Mouse (Mus musculus): ENCODE results near the gene Vkorc1. TPM values are rescaled to one million over a fixed set of nuclear protein-coding genes. Genes with fewer than 3 reads are reported as not detected.

The Vkorc1 gene
- polyA plus RNA-seq, 1 experiment: 13.6 TPM

GRCm38 (mm10) chr7:127923714-127924113 lies 28.3 kb upstream of the Vkorc1 start:
- TF ChIP-seq GATA1 (IDR thresholded peaks at IDR 0.05; ENCODE audit: low read length): no peak

- TF ChIP-seq GATA1 (IDR thresholded peaks at IDR 0.05; ENCODE audit: low read length): no peak
Measured at GRCm38 (mm10) chr7:127922451-127923275, 27.2 kb upstream of the Vkorc1 start.

- TF ChIP-seq GATA1 (IDR thresholded peaks at IDR 0.05; ENCODE audit: low read length): no peak
Measured at GRCm38 (mm10) chr7:127921516-127921915, 26.1 kb upstream of the Vkorc1 start.

GRCm38 (mm10) chr7:127919290-127919689 lies 23.9 kb upstream of the Vkorc1 start:
- no peak for TF ChIP-seq GATA1 (IDR thresholded peaks at IDR 0.05; ENCODE audit: low read length)

GRCm38 (mm10) chr7:127918203-127918602 lies 22.8 kb upstream of the Vkorc1 start:
- TF ChIP-seq GATA1 (IDR thresholded peaks at IDR 0.05; ENCODE audit: low read length): no peak

- TF ChIP-seq GATA1 (IDR thresholded peaks at IDR 0.05; ENCODE audit: low read length): no peak
Measured at GRCm38 (mm10) chr7:127915293-127915692, 19.9 kb upstream of the Vkorc1 start.

- no peak for TF ChIP-seq GATA1 (IDR thresholded peaks at IDR 0.05; ENCODE audit: low read length)
Measured at GRCm38 (mm10) chr7:127912938-127913337, 17.5 kb upstream of the Vkorc1 start.

GRCm38 (mm10) chr7:127912190-127912871 lies 16.9 kb upstream of the Vkorc1 start, which contains the start of gene Kat8:
Kat8 (plus strand) TSS chr7:127912516.
- no peak for TF ChIP-seq GATA1 (IDR thresholded peaks at IDR 0.05; ENCODE audit: low read length)

GRCm38 (mm10) chr7:127908656-127909055 lies 13.2 kb upstream of the Vkorc1 start:
- TF ChIP-seq GATA1 (IDR thresholded peaks at IDR 0.05; ENCODE audit: low read length): no peak

GRCm38 (mm10) chr7:127907939-127908338 lies 12.5 kb upstream of the Vkorc1 start:
- TF ChIP-seq GATA1 (IDR thresholded peaks at IDR 0.05; ENCODE audit: low read length): no peak

GRCm38 (mm10) chr7:127903971-127904796 lies 8.8 kb upstream of the Vkorc1 start, which contains the start of gene Bckdk:
Bckdk (plus strand) TSS chr7:127904082.
- no peak for TF ChIP-seq GATA1 (IDR thresholded peaks at IDR 0.05; ENCODE audit: low read length)

GRCm38 (mm10) chr7:127901772-127902171 lies 6.4 kb upstream of the Vkorc1 start:
- no peak for TF ChIP-seq GATA1 (IDR thresholded peaks at IDR 0.05; ENCODE audit: low read length)

GRCm38 (mm10) chr7:127899997-127900396 lies 4.6 kb upstream of the Vkorc1 start:
- TF ChIP-seq GATA1 (IDR thresholded peaks at IDR 0.05; ENCODE audit: low read length): no peak

- TF ChIP-seq GATA1 (IDR thresholded peaks at IDR 0.05; ENCODE audit: low read length): no peak
Measured at GRCm38 (mm10) chr7:127898179-127898956, 3.0 kb upstream of the Vkorc1 start.

GRCm38 (mm10) chr7:127897542-127897941 lies 2.1 kb upstream of the Vkorc1 start:
- no peak for TF ChIP-seq GATA1 (IDR thresholded peaks at IDR 0.05; ENCODE audit: low read length)
